Comparison of ENCODE assay signal across 12 mouse cellular contexts in the genomic region with DNA sequence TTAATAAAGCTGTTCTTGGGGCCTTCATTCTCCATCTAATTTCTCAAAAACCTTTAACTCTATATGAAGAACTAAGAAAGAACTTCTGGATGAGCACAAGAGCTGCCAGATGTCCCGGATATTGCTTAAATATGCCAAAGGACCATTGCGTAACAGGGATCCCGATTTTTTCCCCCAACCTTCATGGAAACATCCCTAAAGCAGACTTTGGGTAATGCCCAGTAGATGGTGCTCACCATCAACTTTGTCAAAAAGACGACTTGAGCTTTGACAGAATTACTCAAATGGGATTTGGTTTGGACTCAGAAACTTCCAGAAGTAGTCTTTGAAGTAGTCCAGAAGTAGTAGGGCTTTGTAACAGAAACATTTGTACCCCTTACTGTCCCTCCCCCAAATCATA.
DNase-seq lines count a peak whose midpoint lies in the region; ATAC-seq and TF ChIP-seq lines count a peak whose summit lies in the region.
"Had no signal": no experiment of that assay in that cellular context is flagged by ENCODE, and none has a peak within 500 bp of the region (broad histone marks: within the 10 kb centered on the region; RNA-seq: fewer than 3 reads in every experiment).

No protein-coding gene starts in this region.

- DNase-seq in hindbrain, postnatal 0 days (ENCODE audit: low spot score) = no peak
- DNase-seq in lung, embryonic 14.5 days = peak; percentile 44
- no peak for DNase-seq in lung, postnatal 14 days
- DNase-seq in brain, adult 2 months (ENCODE audit: low read depth, low spot score) = peak; percentile 79
- peak; percentile 14 for DNase-seq in layer of hippocampus, adult 9-11 months
- no peak for DNase-seq in T-cell, adult 2 months (ENCODE audit: low spot score)
- DNase-seq: adrenal gland, adult 2 months; cerebellum, adult 11 months; right cerebral cortex, postnatal 25 days had no signal

- ATAC-seq in hindbrain, postnatal 0 days = no peak
- no peak for ATAC-seq in hindbrain, embryonic 16.5 days
- ATAC-seq in lung, embryonic 14.5 days (ENCODE audit: insufficient read depth) = no peak
- no peak for ATAC-seq in erythroblast, adult 5-6 weeks (replicated peaks; ENCODE audit: low FRiP score, poor library complexity, severe bottlenecking)

- no peak overlapping the region for H3K4me2 ChIP-seq in hindbrain, postnatal 0 days (ENCODE audit: low read depth, low read length)
- H3K4me2 ChIP-seq in hindbrain, embryonic 16.5 days (ENCODE audit: low read length) = no peak overlapping the region
- H3K4me2 ChIP-seq in lung, embryonic 14.5 days = no peak overlapping the region
- H3K4me2 ChIP-seq: heart, embryonic 15.5 days had no signal

- H3K9me3 ChIP-seq in hindbrain, postnatal 0 days (ENCODE audit: low read length) = no peaks in the 10 kb centered on the region
- H3K9me3 ChIP-seq in hindbrain, embryonic 16.5 days (ENCODE audit: control insufficient read depth, low read length) = no peaks in the 10 kb centered on the region
- no peaks in the 10 kb centered on the region for H3K9me3 ChIP-seq in lung, embryonic 14.5 days (ENCODE audit: low read depth, low read length)
- H3K9me3 ChIP-seq: heart, embryonic 15.5 days had no signal

- no peaks in the 10 kb centered on the region for H3K4me1 ChIP-seq in hindbrain, postnatal 0 days (ENCODE audit: insufficient read depth, low read length)
- H3K4me1 ChIP-seq in hindbrain, embryonic 16.5 days (ENCODE audit: control insufficient read depth, insufficient read depth, low read depth, low read length) = no peaks in the 10 kb centered on the region
- H3K4me1 ChIP-seq in lung, embryonic 14.5 days (ENCODE audit: insufficient read depth) = no peaks in the 10 kb centered on the region
- H3K4me1 ChIP-seq: heart, embryonic 15.5 days had no signal

- no peaks in the 10 kb centered on the region for H3K36me3 ChIP-seq in hindbrain, postnatal 0 days (ENCODE audit: insufficient read depth, low read length)
- no peaks in the 10 kb centered on the region for H3K36me3 ChIP-seq in hindbrain, embryonic 16.5 days (ENCODE audit: control insufficient read depth, insufficient read depth, low read length)
- no peaks in the 10 kb centered on the region for H3K36me3 ChIP-seq in lung, embryonic 14.5 days (ENCODE audit: insufficient read depth)
- H3K36me3 ChIP-seq: heart, embryonic 15.5 days had no signal

- H3K9ac ChIP-seq in hindbrain, postnatal 0 days (replicated peaks; ENCODE audit: low read length) = no peak overlapping the region
- H3K9ac ChIP-seq in hindbrain, embryonic 16.5 days (ENCODE audit: low read depth, low read length) = no peak overlapping the region
- no peak overlapping the region for H3K9ac ChIP-seq in lung, embryonic 14.5 days
- H3K9ac ChIP-seq: heart, embryonic 15.5 days had no signal

- H3K4me3 ChIP-seq in hindbrain, postnatal 0 days (ENCODE audit: low read length) = no peak overlapping the region
- H3K4me3 ChIP-seq in hindbrain, embryonic 16.5 days (ENCODE audit: low read length) = no peak overlapping the region
- no peak overlapping the region for H3K4me3 ChIP-seq in lung, embryonic 14.5 days (ENCODE audit: low read depth, low read length)
- H3K4me3 ChIP-seq: heart, embryonic 15.5 days had no signal

- H3K27ac ChIP-seq in hindbrain, postnatal 0 days = no peak overlapping the region
- H3K27ac ChIP-seq in hindbrain, embryonic 16.5 days (ENCODE audit: low read depth, low read length) = no peak overlapping the region
- no peak overlapping the region for H3K27ac ChIP-seq in lung, embryonic 14.5 days (ENCODE audit: low read depth)
- H3K27ac ChIP-seq: heart, embryonic 15.5 days had no signal

- WGBS in hindbrain, postnatal 0 days = 40% methylated on average over 4 of the region's 4 CpGs
- WGBS in hindbrain, embryonic 16.5 days = 37% methylated on average over 4 of the region's 4 CpGs
- WGBS in lung, embryonic 14.5 days = 27% methylated on average over 4 of the region's 4 CpGs

- peak; percentile 18; the same call in 1 of the 2 replicates for TF ChIP-seq CTCF in hindbrain, postnatal 0 days (IDR thresholded peaks at IDR 0.05; ENCODE audit: low read depth)
- TF ChIP-seq CTCF in lung, embryonic 14.5 days (IDR thresholded peaks at IDR 0.05; ENCODE audit: low read depth) = peak; percentile 41; the same call in 1 of the 2 replicates

- no peaks in the 10 kb centered on the region for H3K27me3 ChIP-seq in hindbrain, postnatal 0 days (ENCODE audit: insufficient read depth, low read length)
- no peaks in the 10 kb centered on the region for H3K27me3 ChIP-seq in hindbrain, embryonic 16.5 days (replicated peaks; ENCODE audit: control insufficient read depth, insufficient read depth, low read length)
- H3K27me3 ChIP-seq in lung, embryonic 14.5 days (ENCODE audit: insufficient read depth, low read length) = no peaks in the 10 kb centered on the region
- H3K27me3 ChIP-seq: heart, embryonic 15.5 days had no signal

Comparison
In these comparisons a context has a peak if more than half of its experiments do, and no peak if none do; other contexts are left out.
1. DNase-seq: peak in lung, embryonic 14.5 days (single experiment), brain, adult 2 months (single experiment) and layer of hippocampus, adult 9-11 months (single experiment); none in hindbrain, postnatal 0 days (single experiment), lung, postnatal 14 days (single experiment) and T-cell, adult 2 months (single experiment).